Mouse (Mus musculus) cerebellum, adult 11 months (tissue): ENCODE measurements around the gene Pik3r5.

ENCODE experiments used
- DNase-seq: peaks from one replicate; pipeline ENCODE4 v3.0.0; 2022

Gene Pik3r5

GRCm38 (mm10) chr11:68431699-68432360 is at the start of gene Pik3r5:
Gene Pik3r5, plus strand, starts transcription at chr11:68432121.
- peak; percentile 6 for DNase-seq

DNA sequence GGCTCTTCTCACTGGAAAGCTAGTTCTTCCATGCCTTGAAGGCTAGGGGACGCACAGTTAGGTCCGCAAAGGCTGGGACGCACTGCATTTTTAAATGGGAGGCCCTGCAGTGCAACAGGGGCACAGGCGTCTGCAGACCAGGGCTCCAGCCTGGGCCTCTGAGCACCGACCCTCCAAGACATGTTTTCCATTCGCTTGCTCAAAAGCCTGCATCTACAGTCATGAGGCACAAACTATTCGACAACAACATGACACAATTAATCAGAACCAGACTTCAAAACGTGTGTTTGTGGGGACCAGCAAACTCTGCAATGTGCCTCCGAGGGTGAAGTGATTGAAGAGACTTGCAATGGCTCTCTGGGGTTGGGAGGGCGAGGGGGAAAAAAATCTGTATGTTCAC is 48.4 kb upstream of the Pik3r5 start:
- DNase-seq = no peak

DNA sequence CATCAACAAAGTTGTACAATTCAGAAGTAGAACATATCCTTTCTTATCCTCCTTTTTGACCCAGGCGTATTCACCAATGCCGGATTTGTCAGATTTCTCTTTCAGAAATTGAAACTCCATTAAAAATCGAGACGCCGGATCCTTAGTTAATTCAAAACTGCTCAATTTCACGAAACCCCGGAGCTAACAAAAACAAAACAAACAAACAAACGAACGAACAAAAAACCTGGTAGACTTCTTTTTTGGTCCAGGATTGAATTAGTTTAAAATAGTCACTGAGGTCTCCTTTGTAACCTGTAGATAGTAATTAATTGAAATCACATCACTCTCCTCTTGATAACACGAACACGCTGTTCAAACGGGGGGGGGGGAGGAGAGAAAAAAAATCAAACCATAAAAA is 47.8 kb upstream of the Pik3r5 start:
- DNase-seq = no peak

DNA sequence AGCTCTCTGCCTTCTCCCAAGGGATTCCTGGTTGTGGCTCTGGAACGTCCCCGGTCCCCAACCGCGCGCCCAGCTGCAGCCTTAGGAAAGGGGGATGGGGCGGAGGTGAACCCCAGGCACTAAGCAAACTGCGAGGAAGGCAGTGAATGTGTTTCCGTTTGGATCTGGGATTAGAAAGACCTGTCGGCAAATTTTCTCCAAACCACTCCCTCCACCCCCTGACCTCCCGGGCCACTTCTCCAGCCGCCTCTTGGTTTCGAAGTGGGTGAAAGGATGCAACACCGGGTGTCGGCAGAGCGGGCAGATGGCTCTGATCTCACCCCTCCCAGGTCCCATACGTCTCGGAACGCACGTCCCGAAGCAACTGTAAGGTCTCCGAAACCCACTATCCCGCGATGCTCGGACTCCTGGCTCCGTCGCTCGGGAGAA is 47.3 kb upstream of the Pik3r5 start:
- DNase-seq = peak; percentile 9

DNA sequence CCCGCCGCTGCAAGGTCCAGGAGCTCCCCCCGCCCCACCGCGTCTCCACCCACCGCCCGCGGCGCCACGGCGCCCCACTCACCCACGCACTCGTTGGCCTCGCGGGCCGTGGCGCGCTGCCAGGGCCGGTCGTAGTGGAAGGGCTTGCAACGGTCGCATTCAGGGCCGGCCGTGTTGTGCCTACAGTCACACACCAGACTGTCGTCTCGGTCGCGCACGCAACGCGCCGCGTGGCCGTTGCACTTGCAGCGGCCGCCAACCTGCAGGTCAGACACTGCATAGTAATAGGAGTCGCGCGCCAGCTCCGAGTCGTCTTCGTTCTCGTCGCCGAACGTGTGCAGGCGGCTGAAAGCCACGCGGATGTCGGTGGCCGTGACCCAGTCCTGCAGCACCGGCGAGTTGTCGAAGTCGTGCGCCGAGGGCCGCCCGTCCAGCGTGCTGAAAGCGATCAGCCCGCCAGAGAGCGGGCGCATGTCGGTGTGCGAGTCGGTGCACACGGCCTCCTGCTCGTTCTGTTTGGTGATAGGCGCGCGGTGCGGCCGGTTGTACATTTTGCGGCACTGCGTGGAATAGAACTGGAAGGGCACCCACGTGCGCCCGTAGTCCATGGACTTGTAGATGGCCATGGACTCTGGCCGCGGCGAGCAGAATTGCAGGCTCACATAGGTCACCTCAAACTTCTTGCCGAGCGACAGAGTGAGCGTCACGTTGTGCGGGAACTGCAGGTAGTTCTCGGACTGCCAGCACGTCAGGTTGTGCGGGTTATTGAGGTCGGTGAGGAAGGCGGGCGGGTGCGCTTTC is 46.7 kb upstream of the Pik3r5 start:
- peak; percentile 14 for DNase-seq

DNA sequence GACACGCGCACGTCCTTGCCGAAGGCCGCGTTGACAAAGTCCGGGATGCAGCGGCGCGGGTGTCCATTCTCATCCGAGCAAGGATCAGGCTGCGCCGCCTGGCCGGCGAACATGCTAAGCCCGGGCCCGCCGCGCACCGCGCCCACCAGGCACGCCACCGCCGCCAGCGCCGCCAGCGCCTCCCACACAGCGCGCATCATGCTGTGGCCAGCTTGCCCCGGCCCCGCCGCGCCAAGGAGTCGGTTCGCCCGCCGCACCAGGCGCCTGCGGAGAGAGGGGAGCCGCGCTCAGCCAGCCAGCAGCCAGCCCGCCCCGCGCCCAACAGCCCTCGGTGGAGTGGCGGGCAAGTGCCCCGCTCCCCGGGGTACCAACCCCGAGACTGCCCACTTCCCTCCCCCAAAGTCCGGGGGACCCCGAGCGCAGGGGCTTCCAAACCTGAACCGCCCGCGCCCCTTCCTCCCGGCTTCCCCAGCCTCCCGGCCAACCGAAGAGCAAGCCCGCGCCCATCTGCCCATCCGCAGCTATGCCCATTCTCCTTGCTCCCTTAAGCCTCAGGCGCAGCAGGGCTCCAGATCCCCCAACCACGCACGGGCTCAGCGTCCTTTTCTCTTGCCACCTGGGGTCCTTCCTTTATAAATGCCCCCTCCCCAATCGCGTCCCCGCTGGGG is 45.9 kb upstream of the Pik3r5 start:
- DNase-seq = no peak

DNA sequence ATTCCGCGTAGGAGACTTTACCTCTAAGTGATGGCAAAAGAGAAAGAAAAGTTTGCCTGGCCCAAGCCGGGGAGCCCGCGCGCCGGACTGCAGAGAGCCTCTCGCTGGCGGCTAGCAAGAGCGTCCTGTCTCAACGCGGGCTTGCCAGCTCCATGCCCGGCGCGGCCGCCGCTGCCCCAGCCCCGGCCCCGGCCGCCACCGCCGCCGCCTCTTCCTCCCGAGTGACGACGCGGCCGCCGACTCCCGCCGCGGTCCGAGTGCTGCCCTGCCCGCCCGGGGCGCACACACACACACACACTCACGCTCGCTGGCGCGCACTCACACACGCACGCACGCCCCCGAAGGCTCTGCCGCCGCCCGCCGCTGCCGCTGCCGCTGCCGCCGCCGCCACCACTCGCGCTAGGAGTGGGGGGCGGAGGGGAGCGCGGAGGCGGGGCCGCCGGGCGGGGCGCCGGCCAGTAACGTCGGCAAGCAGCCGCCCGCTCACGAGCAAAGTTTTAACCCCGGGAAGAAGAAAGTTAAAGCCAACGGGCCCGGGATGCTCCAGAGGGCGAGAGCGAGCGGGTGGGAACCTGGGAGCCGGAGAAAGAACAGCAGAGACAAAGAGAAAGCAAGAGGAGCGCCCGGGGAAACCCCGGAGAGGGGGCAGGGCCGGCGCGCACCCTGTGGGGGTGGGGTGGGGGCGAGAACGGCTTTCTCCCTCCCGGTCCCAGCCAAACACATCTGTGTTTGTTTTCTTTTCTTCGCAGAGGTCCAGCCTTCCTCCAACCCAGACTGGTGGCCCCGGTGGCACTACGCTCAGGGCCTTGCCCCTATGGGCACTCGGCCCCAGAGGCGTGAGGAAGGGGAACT is 45.1 kb upstream of the Pik3r5 start:
- peak; percentile 14 for DNase-seq

DNA sequence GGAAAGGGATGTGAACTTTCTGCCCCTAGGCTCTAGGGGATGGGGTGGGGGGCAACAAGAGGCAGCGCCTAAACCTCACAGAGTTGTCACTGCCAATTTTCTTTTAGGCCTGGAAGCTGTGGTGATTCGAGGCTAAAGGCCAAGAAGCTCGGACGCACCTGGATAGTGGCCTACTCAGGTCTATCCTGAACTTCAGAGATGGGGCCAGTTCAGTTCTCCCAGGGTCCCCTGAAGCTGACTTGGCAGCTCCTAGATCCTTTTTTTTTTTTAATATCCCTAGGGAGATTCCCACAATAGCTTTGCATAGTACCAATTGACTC is 44.5 kb upstream of the Pik3r5 start:
- no peak for DNase-seq

GRCm38 (mm10) chr11:68387971-68388654 is 43.8 kb upstream of the Pik3r5 start:
- DNase-seq = no peak

DNA sequence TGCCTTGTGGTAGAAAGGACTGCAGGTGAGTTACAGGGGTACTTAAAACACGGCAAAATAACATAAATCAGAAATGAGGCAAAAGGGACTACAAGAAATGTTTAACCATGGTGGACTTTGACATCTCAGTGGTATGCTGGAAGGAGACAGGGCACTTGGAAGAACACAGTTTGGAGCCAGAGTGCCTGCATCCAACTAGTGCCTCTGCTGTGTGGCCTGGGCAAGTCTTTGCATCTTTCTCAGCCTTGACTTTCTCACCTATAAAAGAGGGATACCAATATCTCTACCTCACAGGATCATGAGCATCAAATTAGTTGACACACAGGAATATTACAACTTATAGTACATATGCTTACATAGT is 43.3 kb upstream of the Pik3r5 start:
- no peak for DNase-seq

GRCm38 (mm10) chr11:68389621-68390020 is 42.3 kb upstream of the Pik3r5 start:
- no peak for DNase-seq

- no peak for DNase-seq
Observed at GRCm38 (mm10) chr11:68390381-68391287, 41.3 kb upstream of the Pik3r5 start.

GRCm38 (mm10) chr11:68393897-68394490 is 37.9 kb upstream of the Pik3r5 start:
- DNase-seq = no peak

DNA sequence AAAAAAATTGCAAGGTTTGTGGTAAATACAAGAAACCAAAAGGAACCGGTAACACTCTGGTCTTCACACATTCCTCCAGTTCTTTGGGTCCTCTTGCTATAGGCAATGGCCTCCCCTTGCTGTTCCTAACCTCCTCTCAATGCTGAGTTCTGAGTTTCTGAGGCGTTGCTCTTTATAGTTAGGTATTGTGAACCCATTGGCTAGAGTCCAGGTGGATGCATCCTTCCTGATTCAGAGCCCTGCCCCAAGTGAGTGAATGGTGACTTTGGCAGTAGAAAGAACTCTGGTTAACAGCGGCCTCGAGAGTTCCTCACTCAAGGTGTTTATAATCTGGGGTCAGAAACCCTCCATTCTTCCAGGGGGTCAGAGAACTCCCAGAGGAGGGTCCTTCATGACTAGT is 37.2 kb upstream of the Pik3r5 start:
- DNase-seq = no peak

DNA sequence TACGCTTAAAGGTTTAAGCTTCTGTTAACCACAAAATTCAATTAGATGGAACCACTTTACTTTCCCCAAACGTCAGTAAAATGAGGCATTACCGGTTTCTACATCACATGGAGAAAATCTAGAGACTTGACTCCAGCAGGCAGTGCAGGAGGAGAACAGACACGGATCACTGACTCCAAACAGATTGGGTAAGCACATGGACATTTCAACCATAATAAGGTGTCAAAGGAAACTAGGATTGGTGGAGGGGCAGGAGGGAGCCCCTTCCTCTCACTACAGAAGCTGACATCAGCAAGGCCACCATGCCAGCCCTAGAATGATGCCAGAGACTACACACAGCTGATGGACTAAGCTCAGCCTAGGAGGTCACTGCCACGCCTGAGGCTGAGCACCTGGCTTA is 36.4 kb upstream of the Pik3r5 start:
- DNase-seq = no peak

- DNase-seq = no peak
Observed at GRCm38 (mm10) chr11:68398891-68399547, 32.9 kb upstream of the Pik3r5 start.

DNA sequence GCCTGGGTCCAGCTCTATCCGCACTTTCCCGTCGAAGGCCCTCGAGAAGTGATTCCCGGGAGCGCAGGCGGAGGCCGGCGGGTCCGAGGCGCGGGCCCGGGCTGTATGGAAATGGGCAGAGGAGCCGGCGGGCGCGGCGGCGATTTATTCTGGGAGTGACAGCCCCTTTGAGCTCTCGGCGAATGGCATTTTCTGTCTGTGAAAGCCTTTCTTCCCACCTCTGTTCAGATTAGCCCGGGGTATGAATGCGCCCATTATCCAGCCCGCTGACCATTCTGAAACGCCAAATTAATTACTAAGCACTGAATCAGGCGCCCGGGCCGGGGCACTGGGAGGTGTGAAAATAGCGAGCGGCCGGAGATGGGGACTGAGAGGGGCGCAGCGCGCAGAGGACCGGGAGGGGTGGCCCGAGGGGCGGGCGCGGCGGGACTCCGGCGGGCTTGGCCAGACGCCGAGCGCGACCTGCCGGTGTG is 32.3 kb upstream of the Pik3r5 start:
- no peak for DNase-seq

DNA sequence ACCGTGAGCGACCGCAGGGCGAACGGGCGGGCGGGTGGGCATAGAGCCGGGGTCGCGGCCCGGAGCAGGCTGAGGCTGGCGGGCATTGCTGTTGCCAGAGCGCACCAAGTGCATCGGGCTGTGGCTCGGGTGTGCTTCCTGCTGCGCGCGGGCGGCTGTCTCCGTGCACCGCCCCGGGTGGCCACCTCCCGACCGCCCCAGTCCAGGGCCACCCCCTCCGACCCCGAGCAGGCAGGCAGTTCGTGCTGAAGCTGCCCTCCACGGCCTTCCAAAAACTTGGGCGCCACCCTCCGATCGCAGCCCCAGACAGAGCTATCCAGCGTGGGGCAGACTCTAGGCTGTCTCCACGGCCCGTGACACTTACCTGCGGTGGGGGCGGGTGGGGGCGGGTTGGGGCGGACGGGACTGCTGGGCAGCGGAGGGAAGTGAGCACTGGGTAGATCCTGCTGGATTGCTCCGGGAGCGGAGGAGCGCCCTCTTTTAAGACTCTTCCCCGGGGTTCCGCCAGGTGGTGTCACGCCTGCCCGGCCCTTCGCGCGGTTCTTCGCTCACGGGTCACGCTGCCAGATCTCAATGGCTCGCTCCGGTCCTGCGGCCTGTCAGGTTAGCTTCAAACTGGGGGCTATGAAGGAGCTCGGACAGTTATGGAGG is 31.8 kb upstream of the Pik3r5 start:
- DNase-seq = peak; percentile 30

- no peak for DNase-seq
Observed at GRCm38 (mm10) chr11:68400727-68401219, 31.1 kb upstream of the Pik3r5 start, which contains the start of gene Ntn1. Gene Ntn1, minus strand, starts transcription at chr11:68400823.

GRCm38 (mm10) chr11:68401428-68401827 is 30.5 kb upstream of the Pik3r5 start:
- no peak for DNase-seq
